Mouse (Mus musculus): ENCODE data around the gene Fam50b.

DNA sequence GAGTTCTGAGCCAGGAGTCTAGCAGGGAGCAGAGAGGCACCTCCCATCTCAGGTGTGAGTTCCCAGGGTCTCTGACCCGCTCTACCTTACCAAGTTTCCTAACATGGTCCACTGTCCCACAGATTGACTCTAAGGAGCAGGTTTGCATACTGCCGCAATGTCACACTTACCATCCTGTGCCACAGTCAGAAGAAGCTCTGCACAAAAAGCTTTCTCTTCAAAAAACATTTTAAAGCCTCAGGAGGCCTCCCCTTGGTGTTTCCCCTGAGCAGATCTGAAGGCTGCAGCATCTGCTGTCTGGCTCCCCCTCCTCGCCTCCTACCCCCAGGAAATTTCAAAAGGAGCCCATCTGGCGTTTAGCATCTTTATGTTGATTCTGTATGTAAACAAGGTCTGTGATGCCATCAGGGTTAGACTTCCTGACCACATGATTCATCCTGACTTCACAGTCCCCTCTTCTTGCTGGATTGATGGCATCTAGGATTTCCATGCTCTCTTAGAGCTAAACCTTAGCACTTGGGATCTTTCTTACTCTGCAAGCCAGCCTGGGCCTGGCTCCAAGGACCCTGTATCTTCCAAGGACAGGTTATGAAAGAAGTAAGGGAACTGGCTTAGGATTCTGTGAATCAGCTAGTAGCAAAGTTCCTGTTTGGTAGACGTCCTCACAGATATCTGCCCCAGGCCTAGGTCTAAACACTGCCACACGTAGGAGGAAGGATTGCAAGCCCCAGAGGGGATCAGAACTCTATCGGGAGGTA is 49.5 kb upstream of the Fam50b start:
- TF ChIP-seq CTCF (IDR thresholded peaks at IDR 0.05; ENCODE audit: low read depth, low read length): no peak
- no peak for TF ChIP-seq POLR2A (IDR thresholded peaks at IDR 0.05; ENCODE audit: borderline replicate concordance, low read depth, low read length)
